Mouse (Mus musculus) intestine, postnatal 0 days (tissue): Measurements from ENCODE around the gene Fam78a. TPM values are rescaled to one million over a fixed set of nuclear protein-coding genes. Genes with fewer than 3 reads are reported as not detected.

ENCODE experiments used
- ATAC-seq: fragments of 200-750 bp; cut with Nextera tagmentation; 2 replicates; pipeline ENCODE4 v1.8.0; 2017; ENCODE audit warnings: mild to moderate bottlenecking, moderate TSS enrichment, moderate library complexity
- H3K27ac ChIP-seq: fragments of 300-500 bp; sonication (generic); 2 replicates; pipeline ENCODE4 v1.5.1; 2014; ENCODE audit warnings: mild to moderate bottlenecking, low read depth, low read length, moderate library complexity
- H3K27me3 ChIP-seq: fragments of 300-500 bp; sonication (generic); replicated peaks from 2 replicates; pipeline ENCODE4 v1.6.1; 2014; ENCODE audit warnings: low read length, mixed read lengths; ENCODE audit not compliant: control insufficient read depth, insufficient read depth
- H3K36me3 ChIP-seq: fragments of 300-500 bp; sonication (generic); 2 replicates; pipeline ENCODE4 v1.6.1; 2014; ENCODE audit warnings: mild to moderate bottlenecking, moderate library complexity; ENCODE audit not compliant: control insufficient read depth, insufficient read depth
- H3K4me1 ChIP-seq: fragments of 300-500 bp; sonication (generic); replicated peaks from 2 replicates; pipeline ENCODE4 v1.6.1; 2014; ENCODE audit warnings: antibody characterized with exemption, low read length, mixed read lengths; ENCODE audit not compliant: control insufficient read depth, insufficient read depth
- H3K4me2 ChIP-seq: fragments of 300-500 bp; sonication (generic); replicated peaks from 2 replicates; pipeline ENCODE4 v1.6.1; 2014; ENCODE audit warnings: low read depth, mild to moderate bottlenecking, moderate library complexity
- H3K4me3 ChIP-seq: fragments of 300-500 bp; sonication (generic); 2 replicates; pipeline ENCODE4 v1.5.1; 2014; ENCODE audit warnings: low read depth, low read length
- H3K9ac ChIP-seq: fragments of 300-500 bp; sonication (generic); 2 replicates; pipeline ENCODE4 v1.6.1; 2014; ENCODE audit warnings: mild to moderate bottlenecking, low read depth, low read length
- H3K9me3 ChIP-seq: fragments of 300-500 bp; sonication (generic); 2 replicates; pipeline ENCODE4 v1.6.1; 2016; ENCODE audit warnings: mixed run types; ENCODE audit not compliant: control insufficient read depth
- CTCF ChIP-seq: sonication (generic); IDR thresholded peaks from 2 replicates; pipeline ENCODE4 v1.5.1; 2016; ENCODE audit warnings: low read depth, mild to moderate bottlenecking, control low read depth, antibody characterized with exemption, moderate library complexity
- WGBS: fragments of 180-500 bp; shearing (Covaris S2); extraction: QIAGEN DNeasy Blood & Tissue Kit; methylation state at CpG from one replicate; pipeline ENCODE4 v1.1.7; 2014; 5-methylcytosine and 5-hydroxymethylcytosine counted together
- polyA plus RNA-seq: library from polyadenylated mRNA; unstranded; fragments of >200 nt; fragmentation: Nextera tagmentation; extraction: Ambion mirVana; gene quantifications from 2 replicates; pipeline ENCODE4 v1.2.1, GENCODE M21; 2015

Fam78a gene
- polyA plus RNA-seq, 1 experiment from 2014 or later: 6.2 TPM

DNA sequence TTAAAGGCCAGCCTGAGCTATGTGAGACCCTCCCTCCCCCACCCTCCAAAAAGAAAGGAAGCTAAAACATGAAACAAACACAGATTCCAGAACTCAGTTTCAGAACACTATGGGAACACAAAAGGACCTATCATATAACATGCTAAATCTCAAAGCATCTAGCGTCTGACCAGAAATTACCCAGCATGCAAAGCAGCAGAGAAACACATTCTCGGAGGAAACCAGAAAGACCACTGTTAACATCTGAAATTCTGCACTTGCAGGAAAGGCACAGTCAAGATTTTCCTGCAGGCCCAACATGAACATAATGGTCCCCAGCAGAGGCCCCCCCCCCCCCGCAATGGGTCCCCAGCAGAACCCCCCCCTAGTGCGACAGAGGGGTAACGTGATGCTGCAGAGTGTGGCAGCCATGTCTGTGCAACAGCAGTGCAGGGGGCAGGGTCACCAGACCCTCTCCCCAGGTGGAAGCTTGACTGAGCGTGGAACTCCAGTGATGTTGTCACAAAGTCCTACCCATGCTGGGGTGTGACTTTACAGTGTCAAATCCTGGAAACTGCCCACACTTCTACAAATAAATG lies 24.3 kb downstream of the Fam78a start:
- WGBS: 66% methylated on average over 6 of the region's 6 CpGs
- Histone ChIP-seq H3K4me2 (no peak overlapping the region), H3K9ac (no peak overlapping the region), H3K4me3 (no peak overlapping the region), H3K9me3 (no peaks in the 10 kb centered on the region), H3K36me3 (no peaks in the 10 kb centered on the region), H3K4me1 (no peaks in the 10 kb centered on the region), H3K27ac (no peak overlapping the region), H3K27me3 (no peaks in the 10 kb centered on the region)
- no peak for TF ChIP-seq CTCF
- no peak for ATAC-seq

DNA sequence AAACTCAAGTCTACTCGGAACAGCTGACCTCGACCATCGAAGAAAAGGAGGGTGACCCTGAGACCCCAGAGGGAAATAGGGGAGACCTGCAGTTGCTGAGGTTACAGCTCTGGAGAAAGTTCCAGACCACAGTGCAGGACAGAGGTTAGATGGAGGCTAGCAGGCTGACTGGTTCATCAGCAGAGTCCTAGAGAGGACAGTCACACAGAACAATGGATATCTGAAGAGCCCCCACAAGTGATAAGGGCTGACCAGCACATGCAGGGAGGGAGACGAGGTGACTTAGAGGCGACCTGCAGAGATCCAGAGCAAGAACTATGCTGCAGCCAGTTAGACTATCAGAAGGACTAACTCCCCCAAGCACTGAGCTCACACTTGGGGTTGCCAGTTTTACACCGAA lies 25.0 kb downstream of the Fam78a start:
- WGBS: 68% methylated on average over 6 of the region's 6 CpGs
- Histone ChIP-seq H3K9ac (no peak overlapping the region), H3K9me3 (no peaks in the 10 kb centered on the region), H3K4me3 (no peak overlapping the region), H3K4me2 (no peak overlapping the region), H3K4me1 (no peaks in the 10 kb centered on the region), H3K27me3 (no peaks in the 10 kb centered on the region), H3K27ac (no peak overlapping the region), H3K36me3 (no peaks in the 10 kb centered on the region)
- TF ChIP-seq CTCF: no peak
- ATAC-seq: no peak

- H3K27ac ChIP-seq: no peak overlapping the region
- H3K4me2 ChIP-seq: no peak overlapping the region
- H3K4me3 ChIP-seq: no peak overlapping the region
- TF ChIP-seq CTCF: no peak
- H3K27me3 ChIP-seq: no peaks in the 10 kb centered on the region
- no peaks in the 10 kb centered on the region for H3K9me3 ChIP-seq
- no peak for ATAC-seq
- H3K9ac ChIP-seq: no peak overlapping the region
- WGBS: 27% methylated on average over 5 of the region's 5 CpGs
- no peaks in the 10 kb centered on the region for H3K4me1 ChIP-seq
- no peaks in the 10 kb centered on the region for H3K36me3 ChIP-seq
Observed at GRCm38 (mm10) chr2:32058716-32059115, 25.9 kb downstream of the Fam78a start.

- H3K36me3 ChIP-seq: no peaks in the 10 kb centered on the region
- H3K27ac ChIP-seq: no peak overlapping the region
- no peaks in the 10 kb centered on the region for H3K4me1 ChIP-seq
- no peak for ATAC-seq
- H3K4me2 ChIP-seq: no peak overlapping the region
- no peak overlapping the region for H3K9ac ChIP-seq
- no peak for TF ChIP-seq CTCF
- no peak overlapping the region for H3K4me3 ChIP-seq
- no peaks in the 10 kb centered on the region for H3K27me3 ChIP-seq
- H3K9me3 ChIP-seq: no peaks in the 10 kb centered on the region
- WGBS: 82% methylated on average over 9 of the region's 9 CpGs
Observed at GRCm38 (mm10) chr2:32058241-32058640, 26.4 kb downstream of the Fam78a start.

DNA sequence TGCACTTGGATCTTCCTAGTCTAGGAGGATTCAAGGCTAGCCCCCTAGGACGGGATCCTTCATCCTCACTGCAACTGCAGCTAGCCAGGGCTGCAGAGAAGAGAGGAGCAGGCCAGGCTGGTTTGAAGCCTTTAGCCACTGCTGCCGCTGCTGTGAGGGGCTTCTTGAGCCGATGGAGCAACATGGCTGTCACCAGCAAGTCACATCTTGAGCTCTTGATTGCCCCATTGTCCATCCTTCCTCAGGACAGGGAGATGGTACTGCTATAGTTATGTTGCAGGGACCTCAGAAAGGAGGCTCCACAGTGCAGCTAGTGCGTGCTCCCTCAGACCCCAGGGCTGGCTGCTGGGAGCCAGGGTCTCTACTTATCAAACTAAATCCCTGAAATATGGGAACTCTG lies 26.9 kb downstream of the Fam78a start:
- Histone ChIP-seq H3K27me3 (no peaks in the 10 kb centered on the region), H3K4me3 (no peak overlapping the region), H3K9ac (no peak overlapping the region), H3K4me1 (no peaks in the 10 kb centered on the region), H3K36me3 (no peaks in the 10 kb centered on the region), H3K9me3 (no peaks in the 10 kb centered on the region), H3K27ac (no peak overlapping the region), H3K4me2 (no peak overlapping the region)
- no peak for ATAC-seq
- WGBS: 78% methylated on average over 4 of the region's 4 CpGs
- TF ChIP-seq CTCF: no peak

- WGBS: 75% methylated on average over 2 of the region's 2 CpGs
Observed at GRCm38 (mm10) chr2:32057360-32057759, 27.3 kb downstream of the Fam78a start.

DNA sequence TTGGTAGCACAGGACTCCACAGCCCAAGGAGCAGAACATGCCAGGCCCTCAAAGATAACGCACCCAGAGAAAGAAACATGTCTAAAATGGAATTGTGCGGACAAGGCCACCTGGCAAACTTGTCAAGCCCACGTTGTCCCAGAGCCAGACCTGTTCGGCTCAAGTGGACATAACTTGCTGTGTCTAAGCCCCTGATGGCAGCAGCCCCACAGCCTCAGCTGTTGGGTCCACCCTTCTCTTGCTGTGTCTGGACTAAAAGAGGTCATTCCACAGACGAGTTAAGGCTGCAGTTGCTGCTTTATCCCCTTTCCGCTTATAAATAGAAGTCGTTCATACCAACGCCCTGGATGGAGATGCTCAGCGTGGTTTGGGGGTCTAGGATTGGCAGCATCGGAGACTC lies 28.1 kb downstream of the Fam78a start:
- Histone ChIP-seq H3K27me3 (no peaks in the 10 kb centered on the region), H3K4me2 (no peak overlapping the region), H3K9me3 (no peaks in the 10 kb centered on the region), H3K9ac (no peak overlapping the region), H3K36me3 (peaks cover 12% of the 10 kb centered on the region; the same call in 1 of the 2 replicates), H3K27ac (no peak overlapping the region), H3K4me1 (no peaks in the 10 kb centered on the region), H3K4me3 (no peak overlapping the region)
- no peak for TF ChIP-seq CTCF
- no peak for ATAC-seq
- 85% methylated on average over 10 of the region's 10 CpGs for WGBS

More at GRCm38 (mm10) chr2:32057360-32057759, 27.3 kb downstream of the Fam78a start:
- TF ChIP-seq CTCF: no peak
- ATAC-seq: no peak
- H3K36me3 ChIP-seq: peaks cover 4% of the 10 kb centered on the region; the same call in 1 of the 2 replicates
- H3K27ac ChIP-seq: no peak overlapping the region
- H3K4me2 ChIP-seq: no peak overlapping the region
- H3K9ac ChIP-seq: no peak overlapping the region
- H3K4me1 ChIP-seq: no peaks in the 10 kb centered on the region
- no peak overlapping the region for H3K4me3 ChIP-seq
- no peaks in the 10 kb centered on the region for H3K27me3 ChIP-seq
- H3K9me3 ChIP-seq: no peaks in the 10 kb centered on the region
